Mouse (Mus musculus) midbrain, embryonic 10.5 days (tissue): ENCODE data around the gene Rrnad1. TPM values are rescaled to one million over a fixed set of nuclear protein-coding genes. Genes with fewer than 3 reads are reported as not detected.

Experiments used
- DNase-seq: peaks from one replicate; pipeline ENCODE4 v3.0.0-alpha.2; 2017; ENCODE audit warnings: low spot score
- H3K27ac ChIP-seq: fragments of 300-500 bp; sonication (generic); replicated peaks from 2 replicates; pipeline ENCODE4 v1.5.1; 2016; ENCODE audit warnings: mild to moderate bottlenecking
- H3K27me3 ChIP-seq: fragments of 300-500 bp; sonication (generic); 2 replicates; pipeline ENCODE4 v1.6.1; 2016; ENCODE audit warnings: low read depth, mild to moderate bottlenecking; ENCODE audit not compliant: poor library complexity, severe bottlenecking
- H3K36me3 ChIP-seq: fragments of 300-500 bp; sonication (generic); 2 replicates; pipeline ENCODE4 v1.6.1; 2016; ENCODE audit warnings: mild to moderate bottlenecking, moderate library complexity
- H3K4me1 ChIP-seq: fragments of 300-500 bp; sonication (generic); 2 replicates; pipeline ENCODE4 v1.6.1; 2016
- H3K4me3 ChIP-seq: fragments of 300-500 bp; sonication (generic); 2 replicates; pipeline ENCODE4 v1.5.1; 2016; ENCODE audit warnings: mild to moderate bottlenecking, moderate library complexity
- H3K9me3 ChIP-seq: fragments of 300-500 bp; sonication (generic); replicated peaks from 2 replicates; pipeline ENCODE4 v1.6.1; 2016; ENCODE audit warnings: mild to moderate bottlenecking
- WGBS: fragments of 180-500 bp; shearing (Covaris S2); methylation state at CpG from one replicate; pipeline ENCODE4 v1.1.7; 2016; 5-methylcytosine and 5-hydroxymethylcytosine counted together
- polyA plus RNA-seq: library from polyadenylated mRNA; unstranded; fragments of >200 nt; fragmentation: Nextera tagmentation; extraction: Ambion mirVana; gene quantifications from 2 replicates; pipeline ENCODE4 v1.2.1, GENCODE M21; 2016

Gene Rrnad1
- polyA plus RNA-seq, 1 experiment from 2014 or later = 21.6 TPM

DNA sequence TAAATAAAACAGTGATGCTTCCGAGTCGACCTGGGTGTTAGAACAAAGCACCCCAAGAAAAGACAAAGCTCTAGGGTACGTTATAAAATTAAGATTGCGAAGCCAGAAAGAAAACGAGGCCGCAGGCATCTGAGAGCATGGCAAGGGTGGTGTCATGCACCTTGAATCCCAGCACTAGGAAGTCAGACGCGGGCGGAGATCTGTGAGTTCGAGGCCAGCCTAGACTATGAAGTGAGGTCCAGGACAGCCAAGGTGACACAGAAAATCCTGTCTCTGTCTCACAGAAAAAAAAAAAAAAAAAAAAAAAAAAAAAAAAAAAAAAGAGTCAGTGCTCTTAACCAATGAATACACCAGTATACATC lies 44.5 kb downstream of the Rrnad1 start:
- Histone ChIP-seq H3K4me1 (peaks cover 20% of the 10 kb centered on the region), H3K36me3 (peaks cover 16% of the 10 kb centered on the region), H3K9me3 (peaks cover 6% of the 10 kb centered on the region; the same call in 1 of the 2 replicates), H3K27me3 (no peaks in the 10 kb centered on the region), H3K27ac (peak overlapping the region; percentile 96), H3K4me3 (peak overlapping the region; percentile 99)
- WGBS = 13% methylated on average over 10 of the region's 10 CpGs
- DNase-seq = no peak

DNA sequence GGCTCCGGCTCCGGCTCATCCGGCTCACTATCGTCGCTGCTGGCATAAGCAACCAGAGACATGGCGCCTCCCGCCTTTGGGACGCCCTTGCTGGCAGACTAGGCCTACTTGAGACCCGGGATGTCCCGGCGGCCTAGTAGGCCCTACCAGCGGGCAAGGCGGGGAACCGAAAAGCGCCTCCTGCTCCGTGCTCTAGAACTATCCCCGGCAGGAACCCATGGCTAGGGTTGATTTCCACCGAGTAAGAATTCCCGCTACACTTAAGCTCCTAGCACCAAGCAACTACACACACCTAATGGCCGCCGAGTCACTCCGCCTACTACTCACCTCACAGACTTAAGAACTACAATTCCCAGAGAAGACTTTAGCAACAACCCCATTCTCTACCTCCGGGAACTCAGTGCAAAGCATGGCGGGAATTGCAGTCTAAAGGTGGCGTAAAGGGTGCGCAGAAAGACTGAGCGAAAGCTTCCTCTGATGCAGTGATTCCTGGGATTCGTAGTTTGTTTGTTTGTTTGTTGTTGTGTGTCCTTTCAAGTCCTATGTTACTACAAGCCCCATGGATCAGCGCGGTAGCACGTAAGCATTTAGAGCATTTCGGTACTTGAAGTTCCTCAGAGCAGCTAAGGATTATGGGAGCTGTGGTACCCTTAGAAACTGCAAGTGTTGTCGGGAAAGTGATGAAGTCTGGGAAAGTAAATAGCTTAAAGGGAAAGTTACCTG lies 45.1 kb downstream of the Rrnad1 start, which contains the start of gene Prcc:
Prcc (minus strand) TSS at position 328 of the 723 bp plus-strand sequence.
- Histone ChIP-seq H3K27ac (peak within 1 kb of the TSS; percentile 96), H3K4me1 (peaks cover 20% of the 10 kb centered on the region), H3K36me3 (peaks cover 22% of the 10 kb centered on the region), H3K9me3 (peaks cover 6% of the 10 kb centered on the region; the same call in 1 of the 2 replicates), H3K4me3 (peak within 1 kb of the TSS; percentile 99), H3K27me3 (no peaks in the 10 kb centered on the region)
- under 1% methylated on average over 33 of the region's 33 CpGs for WGBS
- DNase-seq = peak; percentile 88

DNA sequence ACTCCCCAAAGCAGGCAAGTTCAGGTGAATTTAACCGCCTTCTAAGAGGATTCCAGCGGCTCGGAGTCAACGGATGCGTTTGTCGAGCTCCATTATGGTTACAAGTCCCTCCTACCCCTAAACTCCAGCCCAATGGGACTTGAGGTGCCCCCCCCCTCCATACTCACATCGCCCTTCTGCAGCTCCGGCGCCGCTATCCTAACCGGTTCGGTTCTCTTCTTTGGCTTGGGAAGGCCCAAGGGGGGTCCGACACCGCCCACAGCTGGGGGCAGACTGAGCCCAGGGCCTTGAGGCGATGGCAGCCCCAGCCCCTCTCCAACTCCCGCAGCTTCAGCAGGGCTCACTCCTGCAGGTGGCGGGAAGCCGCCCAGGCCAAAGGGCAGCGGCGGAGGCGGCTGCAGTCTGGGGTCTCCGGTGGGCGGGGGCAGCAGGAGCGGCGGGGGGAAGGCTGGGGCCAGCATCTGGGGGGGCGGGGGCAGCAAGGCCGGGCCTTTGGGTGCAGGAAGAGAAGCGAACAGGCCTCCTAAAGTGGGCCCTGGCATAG lies 45.7 kb downstream of the Rrnad1 start:
- peak overlapping the region; percentile 99 for H3K4me3 ChIP-seq
- DNase-seq = no peak

GRCm38 (mm10) chr3:87884291-87884690 lies 46.2 kb downstream of the Rrnad1 start:
- no peak for DNase-seq
- Histone ChIP-seq H3K36me3 (peaks cover 31% of the 10 kb centered on the region), H3K27me3 (no peaks in the 10 kb centered on the region), H3K4me1 (peaks cover 20% of the 10 kb centered on the region), H3K27ac (peak overlapping the region; percentile 96), H3K9me3 (peaks cover 6% of the 10 kb centered on the region; the same call in 1 of the 2 replicates), H3K4me3 (peak overlapping the region; percentile 99)
- 3% methylated on average over 3 of the region's 3 CpGs for WGBS

More for the DNA sequence above, 45.7 kb downstream of the Rrnad1 start:
- Histone ChIP-seq H3K27ac (peak overlapping the region; percentile 96), H3K36me3 (peaks cover 28% of the 10 kb centered on the region), H3K27me3 (no peaks in the 10 kb centered on the region), H3K4me1 (peaks cover 20% of the 10 kb centered on the region), H3K9me3 (peaks cover 6% of the 10 kb centered on the region; the same call in 1 of the 2 replicates)
- WGBS = under 1% methylated on average over 28 of the region's 28 CpGs

DNA sequence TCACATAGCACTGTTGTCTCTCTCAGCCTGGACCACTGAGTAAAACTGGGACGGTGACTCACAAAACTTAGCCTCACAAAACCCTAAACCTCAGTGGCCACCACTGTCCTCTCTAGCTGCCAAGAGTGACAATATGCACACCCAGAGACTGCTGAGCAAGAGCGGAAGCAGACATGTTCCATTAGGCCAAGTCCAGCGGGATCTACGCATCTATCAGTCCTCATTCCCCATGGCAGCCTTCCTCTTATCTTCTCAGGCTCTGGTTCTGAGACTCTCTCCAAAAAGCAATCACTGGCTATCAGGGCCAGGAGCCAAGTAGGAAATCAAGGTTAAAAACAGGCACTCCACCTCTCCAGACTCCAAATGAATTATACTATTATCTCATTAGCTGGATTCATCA lies 52.8 kb downstream of the Rrnad1 start:
- no peak overlapping the region for H3K4me3 ChIP-seq
- H3K4me1 ChIP-seq = no peaks in the 10 kb centered on the region
- no peaks in the 10 kb centered on the region for H3K9me3 ChIP-seq
- 98% methylated on average over 4 of the region's 4 CpGs for WGBS
- H3K36me3 ChIP-seq = peaks cover 90% of the 10 kb centered on the region
- no peak overlapping the region for H3K27ac ChIP-seq
- no peaks in the 10 kb centered on the region for H3K27me3 ChIP-seq
- no peak for DNase-seq

Other genes starting within 250 kb of the Rrnad1 start
- 0.39 and 0.51 TPM in 2 replicates for gene Lrrc71, start 182.1 kb downstream of the Rrnad1 start, polyA plus RNA-seq
- gene Ntrk1, start 135.6 kb downstream of the Rrnad1 start, polyA plus RNA-seq = 4.9 and 5.1 TPM in 2 replicates
- 0.78 and 0.89 TPM in 2 replicates for gene Insrr, start 133.8 kb downstream of the Rrnad1 start, polyA plus RNA-seq
- gene Pear1, start 106.4 kb downstream of the Rrnad1 start, polyA plus RNA-seq = 12.3 and 14.7 TPM in 2 replicates
- gene Sh2d2a, start 84.0 kb downstream of the Rrnad1 start, polyA plus RNA-seq = 0.06 and 0.11 TPM in 2 replicates
- 18.6 and 19.1 TPM in 2 replicates for gene Prcc, start 45.1 kb downstream of the Rrnad1 start, polyA plus RNA-seq
- gene Hdgf, start 24.4 kb downstream of the Rrnad1 start, polyA plus RNA-seq = 176 and 213 TPM in 2 replicates
- 78.3 and 81.6 TPM in 2 replicates for gene Mrpl24, start 11.2 kb downstream of the Rrnad1 start, polyA plus RNA-seq
- gene Isg20l2, start 403 bp downstream of the Rrnad1 start, polyA plus RNA-seq = 81.6 and 81.9 TPM in 2 replicates
- gene Crabp2, start 17.9 kb upstream of the Rrnad1 start, polyA plus RNA-seq = 562 and 684 TPM in 2 replicates
- 125 and 158 TPM in 2 replicates for gene Nes, start 40.4 kb upstream of the Rrnad1 start, polyA plus RNA-seq
- 0.41 and 0.86 TPM in 2 replicates for gene Bcan, start 69.5 kb upstream of the Rrnad1 start, polyA plus RNA-seq
- gene Hapln2, start 96.9 kb upstream of the Rrnad1 start, polyA plus RNA-seq = 0.10 TPM in 1 of 2 replicates, not detected in the other
- gene Gpatch4, start 112.4 kb upstream of the Rrnad1 start, polyA plus RNA-seq = 41.7 and 47.0 TPM in 2 replicates
- 126 and 138 TPM in 2 replicates for gene Naxe, start 127.8 kb upstream of the Rrnad1 start, polyA plus RNA-seq
- not detected in 2 replicates for gene Ttc24, start 147.6 kb upstream of the Rrnad1 start, polyA plus RNA-seq
- 22.6 and 24.6 TPM in 2 replicates for gene Iqgap3, start 151.3 kb upstream of the Rrnad1 start, polyA plus RNA-seq
- gene Mef2d, start 211.7 kb upstream of the Rrnad1 start, polyA plus RNA-seq = 8.2 and 11.0 TPM in 2 replicates